Mouse (Mus musculus): Measurements from ENCODE around the gene Ksr2.

- TF ChIP-seq GATA1 (IDR thresholded peaks at IDR 0.05; ENCODE audit: low read length) (no peak), TAL1 (IDR thresholded peaks at IDR 0.05; ENCODE audit: low read length) (no peak)
Observed at GRCm38 (mm10) chr5:117521701-117522100, 107.9 kb downstream of the Ksr2 start.

Data from erythroblast, embryonic 14.5 days (primary cell).